Mouse (Mus musculus): ENCODE data around the gene Gm13272. TPM values are rescaled to one million over a fixed set of nuclear protein-coding genes. Genes with fewer than 3 reads are reported as not detected.
"Not testable (repeated sequence)": the region's sequence is repeated elsewhere in the genome, so short reads cannot be mapped to it uniquely, and the experiment has no call there.

The Gm13272 gene
- polyA plus RNA-seq (2012; fragmentation: generic; extraction: Trizol), result 0.19 TPM

- not testable (repeated sequence) for H3K4me3 ChIP-seq; H3K36me3 ChIP-seq (ENCODE audit: control insufficient read depth, insufficient read depth); H3K27me3 ChIP-seq (ENCODE audit: control insufficient read depth, insufficient read depth, insufficient read length); H3ac ChIP-seq (ENCODE audit: control insufficient read depth, insufficient read length); H3K79me2 ChIP-seq (ENCODE audit: control insufficient read depth, insufficient read depth); H3K4me2 ChIP-seq (ENCODE audit: low read depth)
Measured at GRCm38 (mm10) chr4:88779550-88779949, at the start of gene Gm13272. TSS of gene Gm13272 (plus strand) at chr4:88779850.

DNA sequence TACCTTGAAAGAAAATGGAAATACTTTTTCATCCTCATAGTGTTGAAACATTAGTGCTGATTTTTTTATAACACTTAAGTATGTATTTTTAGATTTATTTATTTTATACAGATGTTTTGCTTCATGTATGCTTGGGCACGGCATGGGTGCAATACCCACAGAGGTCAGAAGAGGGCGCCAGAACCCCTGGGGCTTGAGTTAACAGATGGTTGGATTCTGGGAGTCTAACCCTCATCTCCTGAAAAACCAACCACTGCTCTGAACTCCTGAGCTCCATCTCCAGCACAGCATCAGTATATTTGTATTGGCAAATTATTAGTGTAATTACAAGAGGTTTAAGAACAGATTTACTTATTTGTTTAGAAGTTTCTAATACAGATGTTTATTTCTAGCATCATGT, 41.2 kb upstream of the Gm13272 start:
- Histone ChIP-seq H3K27me3 (ENCODE audit: control insufficient read depth, insufficient read depth, insufficient read length) (no peaks in the 10 kb centered on the region), H3K79me2 (ENCODE audit: control insufficient read depth, insufficient read depth) (no peaks in the 10 kb centered on the region)

DNA sequence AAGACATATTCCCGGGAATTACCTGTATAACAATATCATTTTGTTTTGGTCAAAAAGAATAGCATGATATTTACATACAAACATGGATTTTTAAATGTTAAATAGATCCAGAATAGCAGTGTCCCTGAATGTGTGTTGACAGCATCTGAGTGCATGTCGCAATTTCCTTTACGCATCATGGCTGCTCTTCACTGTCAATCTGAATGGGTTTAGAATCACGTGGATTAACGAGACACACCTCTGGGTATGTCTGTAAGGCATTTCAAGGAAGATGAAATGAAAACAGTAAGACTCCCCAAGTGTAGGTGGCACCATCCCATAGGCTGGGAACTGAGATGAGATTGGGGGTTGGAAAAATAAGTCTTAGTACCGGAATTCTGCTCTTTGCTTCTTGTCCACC, 40.6 kb upstream of the Gm13272 start:
- H3ac ChIP-seq (ENCODE audit: control insufficient read depth, insufficient read length), result no peak overlapping the region
- H3K27me3 ChIP-seq (ENCODE audit: control insufficient read depth, insufficient read depth, insufficient read length), result no peaks in the 10 kb centered on the region
- H3K36me3 ChIP-seq (ENCODE audit: control insufficient read depth, insufficient read depth), result no peaks in the 10 kb centered on the region
- no peak overlapping the region for H3K4me2 ChIP-seq (ENCODE audit: low read depth)
- H3K4me3 ChIP-seq, result no peak overlapping the region
- no peaks in the 10 kb centered on the region for H3K79me2 ChIP-seq (ENCODE audit: control insufficient read depth, insufficient read depth)
- TF ChIP-seq POLR2A (IDR thresholded peaks at IDR 0.05; ENCODE audit: insufficient read length, low read depth), result no peak
- TF ChIP-seq MYOD1 (IDR thresholded peaks at IDR 0.05; ENCODE audit: control insufficient read depth in 1 of 3, insufficient read length in 2 of 3, low read depth in 2 of 3), result no peak
- TF ChIP-seq CEBPB (IDR thresholded peaks at IDR 0.05; ENCODE audit: insufficient read depth, poor library complexity, severe bottlenecking), result no peak
- no peak for TF ChIP-seq TCF3 (IDR thresholded peaks at IDR 0.05; ENCODE audit: insufficient read length, low read depth)
- no peak for TF ChIP-seq USF1 (IDR thresholded peaks at IDR 0.05; ENCODE audit: low read depth)
- no peak for TF ChIP-seq REST (IDR thresholded peaks at IDR 0.05; ENCODE audit: insufficient read depth, insufficient read length)
- TF ChIP-seq POLR2AphosphoS2 (IDR thresholded peaks at IDR 0.05; ENCODE audit: insufficient read length, low read depth), result no peak

More for the DNA sequence above, 41.2 kb upstream of the Gm13272 start:
- no peak for TF ChIP-seq MYOG (IDR thresholded peaks at IDR 0.05; ENCODE audit: control insufficient read depth in 1 of 3, insufficient read depth in 1 of 3, insufficient read length in 2 of 3, low read depth in 2 of 3)
- no peak for TF ChIP-seq POLR2A (IDR thresholded peaks at IDR 0.05; ENCODE audit: insufficient read length, low read depth)
- no peak for TF ChIP-seq CEBPB (IDR thresholded peaks at IDR 0.05; ENCODE audit: insufficient read depth, poor library complexity, severe bottlenecking)
- TF ChIP-seq MYOD1 (IDR thresholded peaks at IDR 0.05; ENCODE audit: control insufficient read depth in 1 of 3, insufficient read length in 2 of 3, low read depth in 2 of 3), result no peak
- TF ChIP-seq POLR2AphosphoS2 (IDR thresholded peaks at IDR 0.05; ENCODE audit: insufficient read length, low read depth), result no peak
- no peak for TF ChIP-seq TCF12 (IDR thresholded peaks at IDR 0.05; ENCODE audit: insufficient read depth, poor library complexity, severe bottlenecking)
- no peak for TF ChIP-seq SRF (IDR thresholded peaks at IDR 0.05; ENCODE audit: control insufficient read depth, insufficient read length, low read depth)
- TF ChIP-seq E2F4 (IDR thresholded peaks at IDR 0.05; ENCODE audit: insufficient read depth), result no peak
- TF ChIP-seq MAX (IDR thresholded peaks at IDR 0.05; ENCODE audit: low read depth), result no peak
- no peak for TF ChIP-seq TCF3 (IDR thresholded peaks at IDR 0.05; ENCODE audit: insufficient read length, low read depth)
- no peak for TF ChIP-seq REST (IDR thresholded peaks at IDR 0.05; ENCODE audit: insufficient read depth, insufficient read length)
- no peak for TF ChIP-seq USF1 (IDR thresholded peaks at IDR 0.05; ENCODE audit: low read depth)
- Histone ChIP-seq H3ac (ENCODE audit: control insufficient read depth, insufficient read length) (no peak overlapping the region), H3K4me2 (ENCODE audit: low read depth) (no peak overlapping the region), H3K36me3 (ENCODE audit: control insufficient read depth, insufficient read depth) (no peaks in the 10 kb centered on the region), H3K4me3 (no peak overlapping the region)

DNA sequence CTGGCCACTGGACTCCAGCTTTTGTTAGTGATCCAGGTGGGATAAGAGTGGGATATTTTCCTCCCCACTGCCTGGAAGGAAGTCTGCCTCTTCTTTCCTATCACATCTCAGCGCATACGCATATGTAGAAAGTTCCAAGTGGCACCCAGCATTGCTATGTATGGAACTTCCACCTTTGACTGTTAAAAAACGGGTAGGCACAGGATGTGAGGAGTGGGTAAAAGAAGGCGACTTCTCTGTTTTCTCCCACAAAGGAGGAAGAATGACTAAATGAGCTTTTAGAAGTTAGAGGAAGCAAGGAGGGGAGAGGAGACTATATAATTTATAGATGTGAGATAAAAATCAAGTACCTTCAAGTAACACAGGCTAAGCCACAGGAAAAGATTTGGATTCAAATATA, 38.2 kb upstream of the Gm13272 start:
- no peaks in the 10 kb centered on the region for H3K27me3 ChIP-seq (ENCODE audit: control insufficient read depth, insufficient read depth, insufficient read length)
- no peak overlapping the region for H3ac ChIP-seq (ENCODE audit: control insufficient read depth, insufficient read length)
- H3K4me2 ChIP-seq (ENCODE audit: low read depth), result no peak overlapping the region
- H3K4me3 ChIP-seq, result no peak overlapping the region
- no peak for TF ChIP-seq MAX (IDR thresholded peaks at IDR 0.05; ENCODE audit: low read depth)
- TF ChIP-seq MYOG (IDR thresholded peaks at IDR 0.05; ENCODE audit: control insufficient read depth in 1 of 3, insufficient read depth in 1 of 3, insufficient read length in 2 of 3, low read depth in 2 of 3), result no peak
- TF ChIP-seq POLR2AphosphoS2 (IDR thresholded peaks at IDR 0.05; ENCODE audit: insufficient read length, low read depth), result no peak
- no peak for TF ChIP-seq E2F4 (IDR thresholded peaks at IDR 0.05; ENCODE audit: insufficient read depth)
- no peak for TF ChIP-seq MYOD1 (IDR thresholded peaks at IDR 0.05; ENCODE audit: control insufficient read depth in 1 of 3, insufficient read length in 2 of 3, low read depth in 2 of 3)
- TF ChIP-seq USF1 (IDR thresholded peaks at IDR 0.05; ENCODE audit: low read depth), result no peak
- no peak for TF ChIP-seq REST (IDR thresholded peaks at IDR 0.05; ENCODE audit: insufficient read depth, insufficient read length)
- TF ChIP-seq POLR2A (IDR thresholded peaks at IDR 0.05; ENCODE audit: insufficient read length, low read depth), result no peak
- no peak for TF ChIP-seq SRF (IDR thresholded peaks at IDR 0.05; ENCODE audit: control insufficient read depth, insufficient read length, low read depth)
- no peak for TF ChIP-seq TCF3 (IDR thresholded peaks at IDR 0.05; ENCODE audit: insufficient read length, low read depth)
- TF ChIP-seq CEBPB (IDR thresholded peaks at IDR 0.05; ENCODE audit: insufficient read depth, poor library complexity, severe bottlenecking), result no peak
- H3K79me2 ChIP-seq (ENCODE audit: control insufficient read depth, insufficient read depth), result no peaks in the 10 kb centered on the region
- no peaks in the 10 kb centered on the region for H3K36me3 ChIP-seq (ENCODE audit: control insufficient read depth, insufficient read depth)

GRCm38 (mm10) chr4:88742771-88743371, 36.8 kb upstream of the Gm13272 start:
- Histone ChIP-seq H3K4me3 (no peak overlapping the region), H3K36me3 (ENCODE audit: control insufficient read depth, insufficient read depth) (no peaks in the 10 kb centered on the region), H3K27me3 (ENCODE audit: control insufficient read depth, insufficient read depth, insufficient read length) (no peaks in the 10 kb centered on the region), H3ac (ENCODE audit: control insufficient read depth, insufficient read length) (no peak overlapping the region), H3K4me2 (ENCODE audit: low read depth) (no peak overlapping the region), H3K79me2 (ENCODE audit: control insufficient read depth, insufficient read depth) (no peaks in the 10 kb centered on the region)
- TF ChIP-seq MYOD1 (IDR thresholded peaks at IDR 0.05; ENCODE audit: control insufficient read depth in 1 of 3, insufficient read length in 2 of 3, low read depth in 2 of 3) (no peak), SRF (IDR thresholded peaks at IDR 0.05; ENCODE audit: control insufficient read depth, insufficient read length, low read depth) (no peak)

Data from myocyte (in vitro differentiated cells).